Mouse (Mus musculus): ENCODE data around the gene Mei4.

The Mei4 gene

GRCm38 (mm10) chr9:82162415-82162814 lies 298.9 kb downstream of the Mei4 start:
- DNase-seq: no peak

GRCm38 (mm10) chr9:82217976-82218375 lies 354.5 kb downstream of the Mei4 start:
- no peak for DNase-seq

GRCm38 (mm10) chr9:82247695-82248445 lies 384.4 kb downstream of the Mei4 start:
- peak in 1 of 2 experiments; percentile 5 for DNase-seq

All from kidney, postnatal 36 days (tissue).